Mouse (Mus musculus) forebrain, embryonic 11.5 days (tissue): ENCODE measurements around the gene Ccnd3. TPM values are rescaled to one million over a fixed set of nuclear protein-coding genes. Genes with fewer than 3 reads are reported as not detected.

ENCODE experiments used
- ATAC-seq: fragments of 200-750 bp; cut with Nextera tagmentation; replicated peaks from 2 replicates; pipeline ENCODE4 v1.8.0; 2017; ENCODE audit warnings: moderate TSS enrichment; ENCODE audit not compliant: low FRiP score
- DNase-seq: peaks from one replicate; pipeline ENCODE4 v3.0.0-alpha.2; 2017; ENCODE audit warnings: low spot score
- H3K27ac ChIP-seq: fragments of 300-500 bp; sonication (generic); 2 replicates; pipeline ENCODE4 v1.5.1; 2014; ENCODE audit warnings: low read depth, low read length
- H3K27me3 ChIP-seq: fragments of 300-500 bp; sonication (generic); 2 replicates; pipeline ENCODE4 v1.6.1; 2014; ENCODE audit warnings: mild to moderate bottlenecking, low read length, mixed read lengths; ENCODE audit not compliant: control insufficient read depth, insufficient read depth
- H3K36me3 ChIP-seq: fragments of 300-500 bp; sonication (generic); 2 replicates; pipeline ENCODE4 v1.6.1; 2014; ENCODE audit warnings: mild to moderate bottlenecking, low read length, moderate library complexity, mixed read lengths; ENCODE audit not compliant: control insufficient read depth, insufficient read depth
- H3K4me1 ChIP-seq: fragments of 300-500 bp; sonication (generic); replicated peaks from 2 replicates; pipeline ENCODE4 v1.6.1; 2014; ENCODE audit warnings: low read length, mixed read lengths; ENCODE audit not compliant: control insufficient read depth, insufficient read depth
- H3K4me2 ChIP-seq: fragments of 300-500 bp; sonication (generic); 2 replicates; pipeline ENCODE4 v1.6.1; 2014; ENCODE audit warnings: low read depth, mild to moderate bottlenecking, low read length, moderate library complexity, mixed read lengths; ENCODE audit not compliant: severe bottlenecking
- H3K4me3 ChIP-seq: fragments of 300-500 bp; sonication (generic); 2 replicates; pipeline ENCODE4 v1.5.1; 2014; ENCODE audit warnings: low read depth, low read length
- H3K9ac ChIP-seq: fragments of 300-500 bp; sonication (generic); 2 replicates; pipeline ENCODE4 v1.6.1; 2014; ENCODE audit warnings: low read length
- H3K9me3 ChIP-seq: fragments of 300-500 bp; sonication (generic); 2 replicates; pipeline ENCODE4 v1.6.1; 2016; ENCODE audit warnings: low read length, mixed read lengths; ENCODE audit not compliant: control insufficient read depth
- WGBS: fragments of 180-500 bp; shearing (Covaris S2); extraction: QIAGEN DNeasy Blood & Tissue Kit; methylation state at CpG from one replicate; pipeline ENCODE4 v1.1.7; 2014; 5-methylcytosine and 5-hydroxymethylcytosine counted together
- polyA plus RNA-seq: library from polyadenylated mRNA; unstranded; fragments of >200 nt; fragmentation: Nextera tagmentation; extraction: Ambion mirVana; gene quantifications from 2 replicates; pipeline ENCODE4 v1.2.1, GENCODE M21; 2014

Gene Ccnd3
- polyA plus RNA-seq, 1 experiment from 2014 or later = 253 TPM

GRCm38 (mm10) chr17:47591073-47591472, 86.2 kb downstream of the Ccnd3 start:
- no peak for ATAC-seq
- WGBS = 85% methylated on average over 3 of the region's 3 CpGs
- Histone ChIP-seq H3K4me2 (no peak overlapping the region), H3K27me3 (no peaks in the 10 kb centered on the region), H3K9me3 (no peaks in the 10 kb centered on the region), H3K27ac (no peak overlapping the region), H3K4me1 (peaks cover 9% of the 10 kb centered on the region; the same call in 1 of the 2 replicates), H3K4me3 (no peak overlapping the region), H3K36me3 (no peaks in the 10 kb centered on the region), H3K9ac (no peak overlapping the region)
- no peak for DNase-seq

- Histone ChIP-seq H3K4me1 (peaks cover 28% of the 10 kb centered on the region), H3K4me2 (peak overlapping the region; percentile 86), H3K36me3 (no peaks in the 10 kb centered on the region; the same call in 1 of the 2 replicates), H3K9ac (peak overlapping the region; percentile 88), H3K27ac (peak overlapping the region; percentile 97), H3K9me3 (no peaks in the 10 kb centered on the region), H3K4me3 (peak overlapping the region; percentile 81), H3K27me3 (no peaks in the 10 kb centered on the region)
- peak; percentile 96 for DNase-seq
- peak; percentile 84 for ATAC-seq
- under 1% methylated on average over 57 of the region's 63 CpGs for WGBS
Observed at GRCm38 (mm10) chr17:47593215-47593853, 88.5 kb downstream of the Ccnd3 start.

GRCm38 (mm10) chr17:47593854-47594182, 89.0 kb downstream of the Ccnd3 start:
- Histone ChIP-seq H3K4me2 (peak overlapping the region; percentile 86), H3K9ac (peak overlapping the region; percentile 88), H3K27ac (peak overlapping the region; percentile 97), H3K4me1 (peaks cover 28% of the 10 kb centered on the region), H3K9me3 (no peaks in the 10 kb centered on the region), H3K27me3 (no peaks in the 10 kb centered on the region), H3K4me3 (peak overlapping the region; percentile 81), H3K36me3 (no peaks in the 10 kb centered on the region; the same call in 1 of the 2 replicates)
- DNase-seq = no peak
- ATAC-seq = no peak
- WGBS = 1% methylated on average over 13 of the region's 13 CpGs

- peaks cover 28% of the 10 kb centered on the region for H3K4me1 ChIP-seq
- ATAC-seq (no peak), DNase-seq (peak; percentile 80)
- H3K4me3 ChIP-seq = peak overlapping the region; percentile 81
- peak overlapping the region; percentile 97 for H3K27ac ChIP-seq
- no peaks in the 10 kb centered on the region; the same call in 1 of the 2 replicates for H3K36me3 ChIP-seq
- under 1% methylated on average over 37 of the region's 43 CpGs for WGBS
- H3K9ac ChIP-seq = peak overlapping the region; percentile 88
- H3K9me3 ChIP-seq = no peaks in the 10 kb centered on the region
- peak overlapping the region; percentile 86 for H3K4me2 ChIP-seq
- no peaks in the 10 kb centered on the region for H3K27me3 ChIP-seq
Observed at GRCm38 (mm10) chr17:47594183-47594968, 89.5 kb downstream of the Ccnd3 start.

DNA sequence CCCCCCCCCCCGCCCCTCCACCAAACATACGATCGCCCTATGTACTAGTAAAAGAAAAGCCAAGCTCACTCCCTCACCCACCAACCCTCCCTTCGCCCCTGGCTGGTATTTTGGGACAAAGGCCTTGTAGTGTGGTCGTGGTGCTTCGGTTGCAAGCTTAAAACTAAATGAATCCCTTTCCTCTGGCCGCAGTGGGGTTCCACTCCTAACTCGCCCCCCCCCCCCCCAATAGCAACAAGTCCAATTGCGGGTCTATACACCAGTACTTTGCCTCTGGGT, 90.1 kb downstream of the Ccnd3 start:
- Histone ChIP-seq H3K4me3 (peak overlapping the region; percentile 81), H3K9me3 (no peaks in the 10 kb centered on the region), H3K4me1 (peaks cover 28% of the 10 kb centered on the region), H3K36me3 (no peaks in the 10 kb centered on the region; the same call in 1 of the 2 replicates), H3K27me3 (no peaks in the 10 kb centered on the region), H3K27ac (peak overlapping the region; percentile 97), H3K9ac (peak overlapping the region; percentile 88), H3K4me2 (peak overlapping the region; percentile 86)
- ATAC-seq (no peak), DNase-seq (no peak)
- 0% methylated on average over 8 of the region's 9 CpGs for WGBS

- Histone ChIP-seq H3K4me2 (peak overlapping the region; percentile 86), H3K27me3 (no peaks in the 10 kb centered on the region), H3K9ac (peak overlapping the region; percentile 88), H3K36me3 (no peaks in the 10 kb centered on the region; the same call in 1 of the 2 replicates), H3K27ac (peak overlapping the region; percentile 97), H3K4me1 (peaks cover 28% of the 10 kb centered on the region), H3K9me3 (no peaks in the 10 kb centered on the region), H3K4me3 (peak overlapping the region; percentile 81)
- DNase-seq (peak; percentile 88), ATAC-seq (peak; percentile 63)
- WGBS = 0% methylated on average over 20 of the region's 21 CpGs
Observed at GRCm38 (mm10) chr17:47595248-47596161, 90.7 kb downstream of the Ccnd3 start.

- Histone ChIP-seq H3K27ac (peak overlapping the region; percentile 97), H3K4me3 (peak overlapping the region; percentile 81), H3K9me3 (no peaks in the 10 kb centered on the region), H3K36me3 (no peaks in the 10 kb centered on the region; the same call in 1 of the 2 replicates), H3K9ac (peak overlapping the region; percentile 88), H3K4me2 (peak overlapping the region; percentile 86), H3K27me3 (no peaks in the 10 kb centered on the region), H3K4me1 (peaks cover 28% of the 10 kb centered on the region)
- DNase-seq (peak; percentile 68), ATAC-seq (no peak)
- WGBS = 14% methylated on average over 6 of the region's 6 CpGs
Observed at GRCm38 (mm10) chr17:47596162-47596838, 91.4 kb downstream of the Ccnd3 start.

- Histone ChIP-seq H3K36me3 (no peaks in the 10 kb centered on the region; the same call in 1 of the 2 replicates), H3K27me3 (no peaks in the 10 kb centered on the region), H3K9ac (peak overlapping the region; percentile 32), H3K4me1 (peaks cover 28% of the 10 kb centered on the region), H3K4me3 (peak overlapping the region; percentile 81; the same call in 1 of the 2 replicates), H3K4me2 (peak overlapping the region; percentile 86), H3K9me3 (no peaks in the 10 kb centered on the region), H3K27ac (peak overlapping the region; percentile 97)
- ATAC-seq (no peak), DNase-seq (no peak)
- WGBS = 56% methylated on average over 5 of the region's 5 CpGs
Observed at GRCm38 (mm10) chr17:47596839-47597164, 92.0 kb downstream of the Ccnd3 start.
